20 mouse cellular contexts compared by ENCODE assay signal in the genomic region with DNA sequence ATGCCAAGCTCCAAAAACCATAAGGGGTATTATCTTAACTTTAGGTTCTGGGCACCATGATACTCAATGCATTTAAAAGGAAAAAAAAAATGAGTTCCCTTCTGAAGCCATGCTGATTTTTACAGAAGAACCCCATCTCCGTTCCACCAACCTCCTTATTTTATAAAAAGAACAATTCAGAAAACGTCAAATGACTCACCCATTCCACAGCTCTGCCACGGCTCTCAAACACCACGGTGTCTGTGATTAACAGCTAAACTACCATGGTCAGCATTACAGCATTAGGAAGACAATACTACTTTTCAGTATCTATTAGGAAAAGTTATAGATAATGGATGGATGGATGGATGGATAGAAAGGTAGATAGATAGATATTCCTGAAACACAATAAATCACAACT. TPM values are rescaled to one million over a fixed set of nuclear protein-coding genes. Genes with fewer than 3 reads are reported as not detected.
DNase-seq lines count a peak whose midpoint lies in the region; ATAC-seq and TF ChIP-seq lines count a peak whose summit lies in the region.
"Had no signal": no experiment of that assay in that cellular context is flagged by ENCODE, and none has a peak within 500 bp of the region (broad histone marks: within the 10 kb centered on the region; RNA-seq: fewer than 3 reads in every experiment).

No protein-coding gene starts in this region.

- no peak overlapping the region for H3K4me3 ChIP-seq in intestine, embryonic 16.5 days (ENCODE audit: low read length)
- no peak overlapping the region for H3K4me3 ChIP-seq in intestine, embryonic 15.5 days (replicated peaks)
- H3K4me3 ChIP-seq in intestine, postnatal 0 days (ENCODE audit: low read depth, low read length) = 0 out of 2 replicates have a peak overlapping the region, but pooled peaks have one; percentile 3
- H3K4me3 ChIP-seq: embryonic facial prominence, embryonic 15.5 days; erythroblast, embryonic 14.5 days; forebrain, embryonic 10.5 days; heart, embryonic 12.5 days had no signal

- no peaks in the 10 kb centered on the region for H3K36me3 ChIP-seq in intestine, embryonic 16.5 days (ENCODE audit: control insufficient read depth, insufficient read depth, low read length)
- H3K36me3 ChIP-seq in intestine, embryonic 15.5 days = no peaks in the 10 kb centered on the region
- H3K36me3 ChIP-seq in intestine, postnatal 0 days (ENCODE audit: control insufficient read depth, insufficient read depth) = 0 out of 2 replicates have a peak, but pooled peaks cover 4% of the 10 kb centered on the region
- H3K36me3 ChIP-seq: embryonic facial prominence, embryonic 15.5 days had no signal

- 0 out of 2 replicates have a peak overlapping the region, but pooled peaks have one; percentile 21 for H3K4me2 ChIP-seq in intestine, embryonic 16.5 days (ENCODE audit: low read depth, low read length)
- no peak overlapping the region for H3K4me2 ChIP-seq in intestine, embryonic 15.5 days (replicated peaks)
- H3K4me2 ChIP-seq in intestine, postnatal 0 days (replicated peaks; ENCODE audit: low read depth) = peak overlapping the region; percentile 53
- H3K4me2 ChIP-seq: embryonic facial prominence, embryonic 15.5 days; heart, embryonic 12.5 days had no signal

- no peak for ATAC-seq in intestine, embryonic 16.5 days
- no peak for ATAC-seq in intestine, embryonic 15.5 days
- ATAC-seq in intestine, postnatal 0 days = no peak
- no peak for ATAC-seq in inflammation-experienced regulatory T-cells, adult 6 months
- ATAC-seq: forebrain, embryonic 14.5 days; hindbrain, postnatal 0 days had no signal

- H3K9ac ChIP-seq in intestine, embryonic 16.5 days (ENCODE audit: low read depth, low read length) = no peak overlapping the region
- H3K9ac ChIP-seq in intestine, embryonic 15.5 days = no peak overlapping the region
- H3K9ac ChIP-seq in intestine, postnatal 0 days (ENCODE audit: low read depth, low read length) = no peak overlapping the region
- H3K9ac ChIP-seq: embryonic facial prominence, embryonic 15.5 days; heart, embryonic 12.5 days had no signal

- H3K9me3 ChIP-seq in intestine, embryonic 16.5 days (ENCODE audit: control insufficient read depth, low read length) = no peaks in the 10 kb centered on the region
- H3K9me3 ChIP-seq in intestine, embryonic 15.5 days = no peaks in the 10 kb centered on the region
- no peaks in the 10 kb centered on the region for H3K9me3 ChIP-seq in intestine, postnatal 0 days (ENCODE audit: control insufficient read depth)
- H3K9me3 ChIP-seq: embryonic facial prominence, embryonic 15.5 days; forebrain, embryonic 10.5 days; heart, embryonic 12.5 days had no signal

- no peak for TF ChIP-seq CTCF in intestine, postnatal 0 days (IDR thresholded peaks at IDR 0.05; ENCODE audit: low read depth)

- peaks cover 24% of the 10 kb centered on the region for H3K4me1 ChIP-seq in intestine, embryonic 16.5 days (ENCODE audit: control insufficient read depth, insufficient read depth, low read length)
- peaks cover 8% of the 10 kb centered on the region; the same call in 1 of the 2 replicates for H3K4me1 ChIP-seq in intestine, embryonic 15.5 days (replicated peaks)
- peaks cover 15% of the 10 kb centered on the region for H3K4me1 ChIP-seq in intestine, postnatal 0 days (replicated peaks; ENCODE audit: control insufficient read depth, insufficient read depth, low read length)

- WGBS in intestine, embryonic 16.5 days = 61% methylated on average over 4 of the region's 4 CpGs
- WGBS in intestine, embryonic 15.5 days = 52% methylated on average over 4 of the region's 4 CpGs
- 26% methylated on average over 4 of the region's 4 CpGs for WGBS in intestine, postnatal 0 days

- H3K27me3 ChIP-seq in intestine, embryonic 16.5 days (replicated peaks; ENCODE audit: control insufficient read depth, insufficient read depth, low read length) = no peaks in the 10 kb centered on the region
- no peaks in the 10 kb centered on the region for H3K27me3 ChIP-seq in intestine, embryonic 15.5 days (replicated peaks)
- no peaks in the 10 kb centered on the region for H3K27me3 ChIP-seq in intestine, postnatal 0 days (replicated peaks; ENCODE audit: control insufficient read depth, insufficient read depth, low read length)
- H3K27me3 ChIP-seq: embryonic facial prominence, embryonic 15.5 days; heart, embryonic 12.5 days had no signal

- no peak overlapping the region for H3K27ac ChIP-seq in intestine, embryonic 16.5 days (ENCODE audit: low read length)
- no peak overlapping the region for H3K27ac ChIP-seq in intestine, embryonic 15.5 days
- H3K27ac ChIP-seq in intestine, postnatal 0 days (ENCODE audit: low read depth, low read length) = peak overlapping the region; percentile 73
- H3K27ac ChIP-seq: embryonic facial prominence, embryonic 15.5 days; forebrain, embryonic 10.5 days; hindbrain, postnatal 0 days had no signal

- DNase-seq in 3T3-L1 (ENCODE audit: low read depth, low spot score) (peak; percentile 38), NIH3T3 (ENCODE audit: low read depth) (peak; percentile 3)
- no peak for DNase-seq in B cell, adult 2 months
- DNase-seq: adrenal gland, adult 2 months; adrenal gland, postnatal 25 days; cerebellum, adult 2 months; cerebellum, postnatal 10 days; gastrocnemius, postnatal 14 days; heart, postnatal 36 days; kidney, adult 18-20 months had no signal

RNA-seq across cellular contexts. Expression of a gene that starts 14.9 kb away (rescaled TPM):
- polyA plus RNA-seq in intestine, embryonic 16.5 days (2015; fragmentation: Nextera tagmentation; extraction: Ambion mirVana) = 31.2 and 35.5 TPM in 2 replicates
- 34.5 and 36.6 TPM in 2 replicates for polyA plus RNA-seq in intestine, embryonic 15.5 days (2015; fragmentation: Nextera tagmentation; extraction: Ambion mirVana)
- 27.8 and 31.1 TPM in 2 replicates for polyA plus RNA-seq in intestine, postnatal 0 days (2015; fragmentation: Nextera tagmentation; extraction: Ambion mirVana)
- 10 to 100 TPM; 26.2 to 66.5 (median 54.1) TPM for polyA plus RNA-seq in inflammation-experienced regulatory T-cells, adult 6 months (2017; shearing (Covaris generic))

Comparison
In these comparisons a context has a peak if more than half of its experiments do, and no peak if none do; other contexts are left out.
1. DNase-seq: peak in 3T3-L1 (single experiment) and NIH3T3 (single experiment); none in B cell, adult 2 months (0 of 2).